Mouse (Mus musculus) erythroblast, embryonic 14.5 days (primary cell): ENCODE measurements around the gene Srsf9. TPM values are rescaled to one million over a fixed set of nuclear protein-coding genes. Genes with fewer than 3 reads are reported as not detected.
A peak's percentile ranks its signal among the peaks of the same experiment; 100 is the strongest.

Experiments
- H3K27me3 ChIP-seq: 2 replicates; pipeline ENCODE4 v1.6.1; 2012; ENCODE audit warnings: inconsistent platforms; ENCODE audit not compliant: control insufficient read depth
- H3K36me3 ChIP-seq: 2 replicates; pipeline ENCODE4 v1.6.1; 2012; ENCODE audit warnings: mild to moderate bottlenecking, inconsistent platforms; ENCODE audit not compliant: control insufficient read depth
- H3K4me1 ChIP-seq: 2 replicates; pipeline ENCODE4 v1.6.1; 2012; ENCODE audit warnings: inconsistent platforms; ENCODE audit not compliant: control insufficient read depth
- H3K4me3 ChIP-seq: replicated peaks from 2 replicates; pipeline ENCODE3; 2012; ENCODE audit warnings: moderate library complexity, mild to moderate bottlenecking, inconsistent platforms
- H3K9me3 ChIP-seq: 2 replicates; pipeline ENCODE4 v1.6.1; 2012; ENCODE audit warnings: low read length, inconsistent platforms, mixed read lengths; ENCODE audit not compliant: control insufficient read depth
- GATA1 ChIP-seq: IDR thresholded peaks from 2 replicates; pipeline ENCODE4 v1.6.1; 2012; ENCODE audit warnings: low read length, inconsistent platforms, mixed read lengths
- TAL1 ChIP-seq: IDR thresholded peaks from 3 replicates; pipeline ENCODE4 v1.6.1; 2012; ENCODE audit warnings: low read length, inconsistent platforms, mixed read lengths
- polyA plus RNA-seq: library from polyadenylated mRNA; stranded (reverse); fragments of >175 nt; gene quantifications from 2 replicates; pipeline ENCODE4 v1.2.3, GENCODE M21; 2012

Gene Srsf9
- 5.3 and 5.5 TPM in 2 replicates for polyA plus RNA-seq

GRCm38 (mm10) chr5:115326875-115327609, at the start of gene Srsf9:
Gene Srsf9 (plus strand): TSS chr5:115327177.
- no peaks in the 10 kb centered on the region for H3K9me3 ChIP-seq
- TF ChIP-seq TAL1 (no peak), GATA1 (no peak)
- H3K36me3 ChIP-seq: peaks cover 57% of the 10 kb centered on the region
- peaks cover 61% of the 10 kb centered on the region for H3K4me1 ChIP-seq
- peak within 1 kb of the TSS; percentile 97 for H3K4me3 ChIP-seq
- no peaks in the 10 kb centered on the region for H3K27me3 ChIP-seq

GRCm38 (mm10) chr5:115278053-115278452, 48.9 kb upstream of the Srsf9 start:
- Histone ChIP-seq H3K9me3 (peaks cover 4% of the 10 kb centered on the region), H3K27me3 (no peaks in the 10 kb centered on the region), H3K4me3 (no peak overlapping the region), H3K36me3 (peaks cover 10% of the 10 kb centered on the region), H3K4me1 (peaks cover 61% of the 10 kb centered on the region)
- no peak for TF ChIP-seq TAL1
- TF ChIP-seq GATA1: no peak

GRCm38 (mm10) chr5:115278785-115279184, 48.2 kb upstream of the Srsf9 start:
- Histone ChIP-seq H3K36me3 (peaks cover 17% of the 10 kb centered on the region), H3K9me3 (peaks cover 4% of the 10 kb centered on the region), H3K27me3 (no peaks in the 10 kb centered on the region), H3K4me3 (no peak overlapping the region), H3K4me1 (peaks cover 61% of the 10 kb centered on the region)
- no peak for TF ChIP-seq TAL1
- TF ChIP-seq GATA1: no peak

- TF ChIP-seq GATA1: no peak
- TF ChIP-seq TAL1: no peak
- Histone ChIP-seq H3K9me3 (peaks cover 4% of the 10 kb centered on the region), H3K36me3 (peaks cover 24% of the 10 kb centered on the region), H3K27me3 (no peaks in the 10 kb centered on the region), H3K4me3 (peak within 1 kb of the TSS; percentile 87), H3K4me1 (peaks cover 60% of the 10 kb centered on the region)
Observed at GRCm38 (mm10) chr5:115279226-115280049, 47.5 kb upstream of the Srsf9 start, which contains the start of gene Coq5. Gene Coq5 (plus strand): TSS chr5:115279666.

GRCm38 (mm10) chr5:115280050-115280687, 46.8 kb upstream of the Srsf9 start:
- H3K4me3 ChIP-seq: peak overlapping the region; percentile 87
- TF ChIP-seq GATA1 (no peak), TAL1 (no peak)
- peaks cover 30% of the 10 kb centered on the region for H3K36me3 ChIP-seq
- no peaks in the 10 kb centered on the region for H3K27me3 ChIP-seq
- H3K9me3 ChIP-seq: peaks cover 4% of the 10 kb centered on the region
- H3K4me1 ChIP-seq: peaks cover 58% of the 10 kb centered on the region

- Histone ChIP-seq H3K4me3 (no peak overlapping the region), H3K9me3 (no peaks in the 10 kb centered on the region), H3K36me3 (peaks cover 65% of the 10 kb centered on the region), H3K4me1 (peaks cover 38% of the 10 kb centered on the region), H3K27me3 (no peaks in the 10 kb centered on the region)
- TF ChIP-seq TAL1: no peak
- no peak for TF ChIP-seq GATA1
Observed at GRCm38 (mm10) chr5:115284735-115285134, 42.2 kb upstream of the Srsf9 start.

GRCm38 (mm10) chr5:115294173-115294572, 32.8 kb upstream of the Srsf9 start:
- H3K4me1 ChIP-seq: peaks cover 41% of the 10 kb centered on the region
- TF ChIP-seq TAL1 (no peak), GATA1 (no peak)
- H3K36me3 ChIP-seq: peaks cover 96% of the 10 kb centered on the region
- H3K27me3 ChIP-seq: no peaks in the 10 kb centered on the region
- no peak overlapping the region for H3K4me3 ChIP-seq
- no peaks in the 10 kb centered on the region for H3K9me3 ChIP-seq

GRCm38 (mm10) chr5:115296347-115296746, 30.6 kb upstream of the Srsf9 start:
- Histone ChIP-seq H3K36me3 (peaks cover 81% of the 10 kb centered on the region), H3K4me3 (peak overlapping the region; percentile 19), H3K4me1 (peaks cover 57% of the 10 kb centered on the region), H3K9me3 (no peaks in the 10 kb centered on the region), H3K27me3 (no peaks in the 10 kb centered on the region)
- TF ChIP-seq TAL1 (no peak), GATA1 (no peak)
